Mouse (Mus musculus) limb, embryonic 12.5 days (tissue): ENCODE data around the gene Elavl3. TPM values are rescaled to one million over a fixed set of nuclear protein-coding genes. Genes with fewer than 3 reads are reported as not detected.

Source experiments
- ATAC-seq: fragments of 200-750 bp; cut with Nextera tagmentation; 2 replicates; pipeline ENCODE4 v1.8.0; 2017; ENCODE audit warnings: low read depth, moderate TSS enrichment; ENCODE audit not compliant: insufficient number of reproducible peaks, insufficient read depth, low FRiP score, low TSS enrichment
- H3K27ac ChIP-seq: fragments of 300-500 bp; sonication (generic); 2 replicates; pipeline ENCODE4 v1.5.1; 2016; ENCODE audit warnings: mild to moderate bottlenecking, moderate library complexity
- H3K27me3 ChIP-seq: fragments of 300-500 bp; sonication (generic); 2 replicates; pipeline ENCODE4 v1.6.1; 2016; ENCODE audit warnings: mild to moderate bottlenecking, moderate library complexity
- H3K36me3 ChIP-seq: fragments of 300-500 bp; sonication (generic); 2 replicates; pipeline ENCODE4 v1.6.1; 2016; ENCODE audit warnings: mild to moderate bottlenecking, moderate library complexity
- H3K4me1 ChIP-seq: fragments of 300-500 bp; sonication (generic); replicated peaks from 2 replicates; pipeline ENCODE4 v1.6.1; 2016
- H3K4me2 ChIP-seq: fragments of 300-500 bp; sonication (generic); 2 replicates; pipeline ENCODE4 v1.6.1; 2016; ENCODE audit warnings: mild to moderate bottlenecking, moderate library complexity
- H3K4me3 ChIP-seq: fragments of 300-500 bp; sonication (generic); replicated peaks from 2 replicates; pipeline ENCODE4 v1.5.1; 2016; ENCODE audit warnings: mild to moderate bottlenecking
- H3K9ac ChIP-seq: fragments of 300-500 bp; sonication (generic); replicated peaks from 2 replicates; pipeline ENCODE4 v1.6.1; 2016; ENCODE audit warnings: mild to moderate bottlenecking, moderate library complexity
- H3K9me3 ChIP-seq: fragments of 300-500 bp; sonication (generic); 2 replicates; pipeline ENCODE4 v1.6.1; 2016; ENCODE audit warnings: mild to moderate bottlenecking, moderate library complexity
- WGBS: fragments of 180-500 bp; shearing (Covaris S2); methylation state at CpG from one replicate; pipeline ENCODE4 v1.1.7; 2016; 5-methylcytosine and 5-hydroxymethylcytosine counted together
- polyA plus RNA-seq: library from polyadenylated mRNA; unstranded; fragments of >200 nt; fragmentation: Nextera tagmentation; extraction: Ambion mirVana; gene quantifications from 2 replicates; pipeline ENCODE4 v1.2.1, GENCODE M21; 2016

Elavl3 gene
- polyA plus RNA-seq, 1 experiment from 2014 or later: 0.23 TPM

GRCm38 (mm10) chr9:22041832-22042231 is 10.0 kb downstream of the Elavl3 start:
- H3K4me3 ChIP-seq: no peak overlapping the region
- H3K9me3 ChIP-seq: no peaks in the 10 kb centered on the region
- no peak for ATAC-seq
- 42% methylated on average over 2 of the region's 2 CpGs for WGBS
- no peak overlapping the region for H3K9ac ChIP-seq
- H3K4me2 ChIP-seq: no peak overlapping the region
- no peaks in the 10 kb centered on the region for H3K4me1 ChIP-seq
- H3K27ac ChIP-seq: no peak overlapping the region
- H3K36me3 ChIP-seq: no peaks in the 10 kb centered on the region
- H3K27me3 ChIP-seq: 0 out of 2 replicates have a peak, but pooled peaks cover 2% of the 10 kb centered on the region

GRCm38 (mm10) chr9:22037826-22038225 is 14.0 kb downstream of the Elavl3 start:
- 82% methylated on average over 10 of the region's 10 CpGs for WGBS
- no peak overlapping the region for H3K27ac ChIP-seq
- H3K9ac ChIP-seq: no peak overlapping the region
- H3K9me3 ChIP-seq: no peaks in the 10 kb centered on the region
- no peak for ATAC-seq
- H3K27me3 ChIP-seq: 0 out of 2 replicates have a peak, but pooled peaks cover 5% of the 10 kb centered on the region
- peaks cover 7% of the 10 kb centered on the region for H3K4me1 ChIP-seq
- no peaks in the 10 kb centered on the region for H3K36me3 ChIP-seq
- H3K4me3 ChIP-seq: no peak overlapping the region
- no peak overlapping the region for H3K4me2 ChIP-seq

GRCm38 (mm10) chr9:22035300-22036044 is 16.4 kb downstream of the Elavl3 start:
- ATAC-seq: no peak
- Histone ChIP-seq H3K4me3 (no peak overlapping the region), H3K27ac (no peak overlapping the region), H3K9me3 (no peaks in the 10 kb centered on the region), H3K4me1 (peaks cover 7% of the 10 kb centered on the region), H3K9ac (no peak overlapping the region), H3K4me2 (no peak overlapping the region), H3K27me3 (0 out of 2 replicates have a peak, but pooled peaks cover 5% of the 10 kb centered on the region), H3K36me3 (no peaks in the 10 kb centered on the region)
- 52% methylated on average over 6 of the region's 6 CpGs for WGBS

GRCm38 (mm10) chr9:22030386-22030785 is 21.4 kb downstream of the Elavl3 start:
- no peak for ATAC-seq
- WGBS: 90% methylated on average over 9 of the region's 9 CpGs
- Histone ChIP-seq H3K27me3 (0 out of 2 replicates have a peak, but pooled peaks cover 5% of the 10 kb centered on the region), H3K27ac (no peak overlapping the region), H3K4me3 (no peak overlapping the region), H3K4me2 (no peak overlapping the region), H3K36me3 (no peaks in the 10 kb centered on the region), H3K9me3 (no peaks in the 10 kb centered on the region), H3K4me1 (peaks cover 2% of the 10 kb centered on the region), H3K9ac (no peak overlapping the region)

GRCm38 (mm10) chr9:22028467-22028866 is 23.4 kb downstream of the Elavl3 start:
- no peak for ATAC-seq

GRCm38 (mm10) chr9:22024592-22024991 is 27.2 kb downstream of the Elavl3 start:
- Histone ChIP-seq H3K4me2 (no peak overlapping the region), H3K27ac (no peak overlapping the region), H3K36me3 (no peaks in the 10 kb centered on the region), H3K4me1 (no peaks in the 10 kb centered on the region), H3K9ac (no peak overlapping the region), H3K9me3 (no peaks in the 10 kb centered on the region), H3K27me3 (no peaks in the 10 kb centered on the region; the same call in 1 of the 2 replicates), H3K4me3 (no peak overlapping the region)
- 43% methylated on average over 8 of the region's 8 CpGs for WGBS
- ATAC-seq: no peak

More at GRCm38 (mm10) chr9:22028467-22028866, 23.4 kb downstream of the Elavl3 start:
- no peaks in the 10 kb centered on the region for H3K4me1 ChIP-seq
- WGBS: 67% methylated on average over 7 of the region's 7 CpGs
- H3K27ac ChIP-seq: no peak overlapping the region
- no peak overlapping the region for H3K9ac ChIP-seq
- H3K4me3 ChIP-seq: no peak overlapping the region
- no peaks in the 10 kb centered on the region; the same call in 1 of the 2 replicates for H3K27me3 ChIP-seq
- no peaks in the 10 kb centered on the region for H3K36me3 ChIP-seq
- H3K4me2 ChIP-seq: no peak overlapping the region
- H3K9me3 ChIP-seq: no peaks in the 10 kb centered on the region

GRCm38 (mm10) chr9:22017208-22017825 is 34.5 kb downstream of the Elavl3 start:
- H3K36me3 ChIP-seq: peaks cover 26% of the 10 kb centered on the region

GRCm38 (mm10) chr9:22016245-22016644 is 35.6 kb downstream of the Elavl3 start:
- WGBS: 69% methylated on average over 10 of the region's 10 CpGs
- H3K27me3 ChIP-seq: no peaks in the 10 kb centered on the region
- no peak overlapping the region for H3K27ac ChIP-seq
- ATAC-seq: no peak
- no peaks in the 10 kb centered on the region for H3K9me3 ChIP-seq
- no peaks in the 10 kb centered on the region for H3K4me1 ChIP-seq
- H3K4me2 ChIP-seq: no peak overlapping the region
- peaks cover 37% of the 10 kb centered on the region for H3K36me3 ChIP-seq
- H3K9ac ChIP-seq: no peak overlapping the region; the same call in 1 of the 2 replicates
- no peak overlapping the region for H3K4me3 ChIP-seq

More at GRCm38 (mm10) chr9:22017208-22017825, 34.5 kb downstream of the Elavl3 start:
- Histone ChIP-seq H3K27me3 (no peaks in the 10 kb centered on the region), H3K9me3 (no peaks in the 10 kb centered on the region), H3K4me2 (no peak overlapping the region), H3K9ac (no peak overlapping the region), H3K27ac (no peak overlapping the region), H3K4me3 (no peak overlapping the region), H3K4me1 (no peaks in the 10 kb centered on the region)
- ATAC-seq: no peak
- 85% methylated on average over 7 of the region's 7 CpGs for WGBS

- no peak for ATAC-seq
- no peaks in the 10 kb centered on the region for H3K4me1 ChIP-seq
- H3K9ac ChIP-seq: no peak overlapping the region
- H3K4me2 ChIP-seq: no peak overlapping the region
- peaks cover 72% of the 10 kb centered on the region for H3K36me3 ChIP-seq
- H3K4me3 ChIP-seq: no peak overlapping the region
- WGBS: 93% methylated on average over 13 of the region's 13 CpGs
- H3K27ac ChIP-seq: no peak overlapping the region
- no peaks in the 10 kb centered on the region for H3K27me3 ChIP-seq
- H3K9me3 ChIP-seq: no peaks in the 10 kb centered on the region
Observed at GRCm38 (mm10) chr9:22012731-22013130, 39.1 kb downstream of the Elavl3 start.

- Histone ChIP-seq H3K4me3 (no peak overlapping the region), H3K27me3 (no peaks in the 10 kb centered on the region), H3K9me3 (no peaks in the 10 kb centered on the region), H3K9ac (no peak overlapping the region), H3K4me2 (no peak overlapping the region), H3K4me1 (no peaks in the 10 kb centered on the region; the same call in 1 of the 2 replicates), H3K27ac (no peak overlapping the region), H3K36me3 (peaks cover 88% of the 10 kb centered on the region)
- WGBS: 94% methylated on average over 5 of the region's 5 CpGs
- no peak for ATAC-seq
Observed at GRCm38 (mm10) chr9:22011055-22011454, 40.8 kb downstream of the Elavl3 start.

- H3K9ac ChIP-seq: no peak overlapping the region; the same call in 1 of the 2 replicates
- WGBS: 92% methylated on average over 12 of the region's 12 CpGs
- H3K27me3 ChIP-seq: no peaks in the 10 kb centered on the region
- peaks cover 57% of the 10 kb centered on the region for H3K36me3 ChIP-seq
- H3K4me1 ChIP-seq: peaks cover 25% of the 10 kb centered on the region
- peak overlapping the region; percentile 85 for H3K4me2 ChIP-seq
- H3K27ac ChIP-seq: no peak overlapping the region
- no peaks in the 10 kb centered on the region for H3K9me3 ChIP-seq
- H3K4me3 ChIP-seq: peak overlapping the region; percentile 61; the same call in 1 of the 2 replicates
- ATAC-seq: no peak
Observed at GRCm38 (mm10) chr9:22004546-22004945, 47.3 kb downstream of the Elavl3 start.
